In the genomic region with DNA sequence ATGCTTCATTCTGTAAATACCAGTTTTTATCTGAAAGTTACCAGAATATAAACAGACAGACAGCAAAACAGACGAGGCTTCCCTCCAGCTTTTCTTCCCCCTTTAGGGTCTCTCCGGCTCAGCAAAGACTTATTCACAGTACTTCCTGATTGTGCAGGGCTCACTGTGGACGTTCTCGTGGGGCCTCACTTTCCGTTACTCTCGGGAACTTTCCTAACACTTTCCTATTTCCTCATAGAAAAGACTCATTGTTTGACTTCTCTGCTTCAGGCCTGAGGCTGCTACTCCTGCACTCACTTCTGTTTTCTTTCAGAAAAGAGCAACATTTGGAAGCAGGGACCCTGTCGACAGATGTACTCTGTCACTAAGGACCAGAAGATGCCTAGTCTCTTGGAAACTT, we compare ENCODE assay signal across 14 mouse cellular contexts.
DNase-seq lines count a peak whose midpoint lies in the region; ATAC-seq and TF ChIP-seq lines count a peak whose summit lies in the region.
"Had no signal": no experiment of that assay in that cellular context is flagged by ENCODE, and none has a peak within 500 bp of the region (broad histone marks: within the 10 kb centered on the region; RNA-seq: fewer than 3 reads in every experiment).

No protein-coding gene starts in this region.

- no peak overlapping the region for H3K9ac ChIP-seq in kidney, embryonic 14.5 days (ENCODE audit: low read depth, low read length)
- H3K9ac ChIP-seq in limb, embryonic 11.5 days (ENCODE audit: low read length), result no peak overlapping the region
- H3K9ac ChIP-seq in hindbrain, embryonic 12.5 days, result no peak overlapping the region
- H3K9ac ChIP-seq: forebrain, embryonic 15.5 days; hindbrain, embryonic 14.5 days had no signal

- no peak for ATAC-seq in kidney, embryonic 14.5 days (ENCODE audit: low FRiP score, low TSS enrichment)
- no peak for ATAC-seq in limb, embryonic 11.5 days (ENCODE audit: insufficient number of reproducible peaks, low FRiP score, low TSS enrichment, low read depth)
- ATAC-seq in hindbrain, embryonic 12.5 days (ENCODE audit: low FRiP score), result no peak
- ATAC-seq: forebrain, embryonic 15.5 days; Patski had no signal

- TF ChIP-seq CTCF in bone marrow, adult 2 months (IDR thresholded peaks at IDR 0.05; ENCODE audit: control insufficient read depth, insufficient read depth, low read length), result no peak

- DNase-seq in kidney, adult 9 months, result no peak
- peak; percentile 13 for DNase-seq in heart, adult 8-10 months (ENCODE audit: low spot score)
- DNase-seq in limb, embryonic 11.5 days (ENCODE audit: low spot score), result peak; percentile 34
- no peak for DNase-seq in c-Kit-positive CD71-positive TER-119-positive erythroid progenitor cells, embryonic 14.5 days (ENCODE audit: low spot score)
- DNase-seq in B cell, adult 2 months, result no peak
- DNase-seq: adrenal gland, postnatal 36 days; cerebellum, postnatal 36 days; right cerebral cortex, postnatal 14 days had no signal

- 37% methylated on average over 7 of the region's 7 CpGs for WGBS in kidney, embryonic 14.5 days
- 12% methylated on average over 7 of the region's 7 CpGs for WGBS in bone marrow, adult 2 months
- 56% methylated on average over 7 of the region's 7 CpGs for WGBS in limb, embryonic 11.5 days
- WGBS in hindbrain, embryonic 12.5 days, result 61% methylated on average over 7 of the region's 7 CpGs

- no peaks in the 10 kb centered on the region for H3K27me3 ChIP-seq in kidney, embryonic 14.5 days (ENCODE audit: control insufficient read depth, insufficient read depth, low read length)
- no peaks in the 10 kb centered on the region for H3K27me3 ChIP-seq in limb, embryonic 11.5 days (ENCODE audit: control insufficient read depth, insufficient read depth, low read length)
- H3K27me3 ChIP-seq in hindbrain, embryonic 12.5 days, result no peaks in the 10 kb centered on the region
- H3K27me3 ChIP-seq: forebrain, embryonic 15.5 days; Patski had no signal

- peak overlapping the region; percentile 51; the same call in 1 of the 2 replicates for H3K27ac ChIP-seq in kidney, embryonic 14.5 days (ENCODE audit: low read depth, low read length)
- H3K27ac ChIP-seq in bone marrow, adult 2 months (ENCODE audit: control insufficient read depth, insufficient read depth, low read depth, low read length, poor library complexity), result peak overlapping the region; percentile 76; the same call in 1 of the 2 replicates
- H3K27ac ChIP-seq in limb, embryonic 11.5 days (replicated peaks; ENCODE audit: low read depth, low read length), result peak overlapping the region; percentile 67
- H3K27ac ChIP-seq in hindbrain, embryonic 12.5 days, result no peak overlapping the region
- H3K27ac ChIP-seq: forebrain, embryonic 15.5 days; hindbrain, embryonic 14.5 days had no signal

- peaks cover 4% of the 10 kb centered on the region; the same call in 1 of the 2 replicates for H3K4me1 ChIP-seq in kidney, embryonic 14.5 days (ENCODE audit: control insufficient read depth, insufficient read depth, low read length)
- peaks cover 5% of the 10 kb centered on the region for H3K4me1 ChIP-seq in bone marrow, adult 2 months (ENCODE audit: control insufficient read depth, insufficient read depth, low read length)
- peaks cover 22% of the 10 kb centered on the region for H3K4me1 ChIP-seq in limb, embryonic 11.5 days (ENCODE audit: control insufficient read depth, insufficient read depth, low read length)
- peaks cover 4% of the 10 kb centered on the region; the same call in 1 of the 2 replicates for H3K4me1 ChIP-seq in hindbrain, embryonic 12.5 days

- no peaks in the 10 kb centered on the region for H3K9me3 ChIP-seq in kidney, embryonic 14.5 days (ENCODE audit: control insufficient read depth, low read length)
- no peaks in the 10 kb centered on the region for H3K9me3 ChIP-seq in limb, embryonic 11.5 days (ENCODE audit: control insufficient read depth, low read length)
- no peaks in the 10 kb centered on the region for H3K9me3 ChIP-seq in hindbrain, embryonic 12.5 days (replicated peaks)
- H3K9me3 ChIP-seq: forebrain, embryonic 15.5 days had no signal

- H3K36me3 ChIP-seq in kidney, embryonic 14.5 days (ENCODE audit: control insufficient read depth, insufficient read depth, low read length), result no peaks in the 10 kb centered on the region
- no peaks in the 10 kb centered on the region for H3K36me3 ChIP-seq in limb, embryonic 11.5 days (ENCODE audit: control insufficient read depth, insufficient read depth, low read length)
- no peaks in the 10 kb centered on the region for H3K36me3 ChIP-seq in hindbrain, embryonic 12.5 days
- H3K36me3 ChIP-seq: forebrain, embryonic 15.5 days had no signal

- H3K4me2 ChIP-seq in kidney, embryonic 14.5 days (replicated peaks; ENCODE audit: low read depth, low read length), result no peak overlapping the region
- H3K4me2 ChIP-seq in limb, embryonic 11.5 days (ENCODE audit: low read depth, severe bottlenecking), result no peak overlapping the region
- no peak overlapping the region for H3K4me2 ChIP-seq in hindbrain, embryonic 12.5 days (replicated peaks)
- H3K4me2 ChIP-seq: forebrain, embryonic 15.5 days; hindbrain, embryonic 14.5 days had no signal

- no peak overlapping the region for H3K4me3 ChIP-seq in kidney, embryonic 14.5 days (ENCODE audit: low read length)
- H3K4me3 ChIP-seq in bone marrow, adult 2 months (replicated peaks; ENCODE audit: control insufficient read depth, low read depth, low read length), result no peak overlapping the region
- H3K4me3 ChIP-seq in limb, embryonic 11.5 days (ENCODE audit: low read depth, low read length), result no peak overlapping the region
- H3K4me3 ChIP-seq in hindbrain, embryonic 12.5 days, result no peak overlapping the region
- H3K4me3 ChIP-seq: forebrain, embryonic 15.5 days had no signal

- TF ChIP-seq POLR2A in bone marrow, adult 2 months (IDR thresholded peaks at IDR 0.05; ENCODE audit: borderline replicate concordance, control insufficient read depth, low read depth, low read length), result no peak

Comparison
In these comparisons a context has a peak if more than half of its experiments do, and no peak if none do; other contexts are left out.
1. DNase-seq: peak in heart, adult 8-10 months (single experiment) and limb, embryonic 11.5 days (single experiment); none in kidney, adult 9 months (single experiment), c-Kit-positive CD71-positive TER-119-positive erythroid progenitor cells, embryonic 14.5 days (single experiment) and B cell, adult 2 months (0 of 2).